Comparison of ENCODE assay signal across 8 mouse cellular contexts in the genomic region with DNA sequence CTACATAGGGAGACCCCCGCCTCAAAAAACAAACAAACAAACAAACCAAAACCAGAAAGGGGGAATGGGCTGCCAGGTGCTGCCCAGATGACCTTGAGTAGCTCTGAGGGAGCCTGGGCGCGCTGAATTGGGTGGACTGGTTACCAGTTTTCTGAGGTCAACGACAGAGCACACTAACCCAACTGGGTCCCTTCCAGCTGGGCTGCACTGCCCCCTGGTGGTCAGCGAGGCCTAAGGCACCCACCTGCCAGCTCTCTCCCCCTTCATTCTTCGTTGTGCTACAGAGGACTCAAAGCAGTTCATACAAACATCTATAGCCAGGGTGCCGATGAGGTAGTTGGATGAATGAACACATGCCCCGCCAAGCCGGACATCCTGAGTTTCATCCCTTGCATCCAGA. TPM values are rescaled to one million over a fixed set of nuclear protein-coding genes. Genes with fewer than 3 reads are reported as not detected.
DNase-seq lines count a peak whose midpoint lies in the region; ATAC-seq lines count a peak whose summit lies in the region.
"Had no signal": no experiment of that assay in that cellular context is flagged by ENCODE, and none has a peak within 500 bp of the region (broad histone marks: within the 10 kb centered on the region; RNA-seq: fewer than 3 reads in every experiment).

No protein-coding gene starts in this region.

- H3K9ac ChIP-seq in midbrain, embryonic 13.5 days (replicated peaks): no peak overlapping the region
- H3K9ac ChIP-seq: lung, embryonic 15.5 days had no signal

- H3K36me3 ChIP-seq in midbrain, embryonic 13.5 days: no peaks in the 10 kb centered on the region
- H3K36me3 ChIP-seq: lung, embryonic 15.5 days had no signal

- ATAC-seq in midbrain, embryonic 13.5 days: 0 out of 2 replicates have a peak, but pooled peaks have one; percentile 27

- no peaks in the 10 kb centered on the region for H3K9me3 ChIP-seq in midbrain, embryonic 13.5 days
- H3K9me3 ChIP-seq: lung, embryonic 15.5 days had no signal

- H3K4me3 ChIP-seq in midbrain, embryonic 13.5 days (replicated peaks): no peak overlapping the region
- H3K4me3 ChIP-seq: lung, embryonic 15.5 days had no signal

- intact Hi-C loops in heart, postnatal 10 days (cut with DNase I): loop anchor here (2.0 to 10.0 kb wide), 3 partner anchors 113 to 280 kb away; no protein-coding TSS in a partner anchor
- intact Hi-C loops in left cerebral cortex, postnatal 14 days (cut with DNase I): loop anchor here (5.0 kb wide), 1 partner anchor 133 kb away; the partner anchor contains the start of genes Rpl3 and Syngr1

- WGBS in midbrain, embryonic 13.5 days: 26% methylated on average over 9 of the region's 9 CpGs

- H3K27me3 ChIP-seq in midbrain, embryonic 13.5 days: no peaks in the 10 kb centered on the region
- H3K27me3 ChIP-seq: lung, embryonic 15.5 days had no signal

- peaks cover 5% of the 10 kb centered on the region; the same call in 1 of the 2 replicates for H3K4me1 ChIP-seq in midbrain, embryonic 13.5 days (replicated peaks)
- H3K4me1 ChIP-seq: lung, embryonic 15.5 days had no signal

- H3K27ac ChIP-seq in midbrain, embryonic 13.5 days: no peak overlapping the region
- H3K27ac ChIP-seq: lung, embryonic 15.5 days had no signal

- DNase-seq in ES-CJ7 (ENCODE audit: low read depth, low spot score) (peak; percentile 84), adipocyte (ENCODE audit: low spot score) (peak; percentile 76)
- peak; percentile 85 for DNase-seq in embryo, embryonic 10 days (ENCODE audit: low spot score)
- peak; percentile 72 to 90 for DNase-seq in heart, postnatal 10 days
- peak; percentile 48 to 62 for DNase-seq in left cerebral cortex, postnatal 14 days (ENCODE audit: low spot score in 2 of 2)
- DNase-seq in spleen, postnatal 14 days (ENCODE audit: low spot score in 2 of 2): peak; percentile 66 to 80

- H3K4me2 ChIP-seq in midbrain, embryonic 13.5 days (replicated peaks): no peak overlapping the region
- H3K4me2 ChIP-seq: lung, embryonic 15.5 days had no signal

RNA-seq across cellular contexts. Expression of gene Mief1, which starts 8.6 kb away (rescaled TPM):
- total RNA-seq in heart, postnatal 10 days (2021): 10 to 100 TPM; 33.2 to 37.6 TPM
- total RNA-seq in left cerebral cortex, postnatal 14 days (2021): 10 to 100 TPM; 30.7 to 31.4 TPM
- polyA plus RNA-seq in midbrain, embryonic 13.5 days (2015; fragmentation: Nextera tagmentation; extraction: Ambion mirVana): 42.2 and 43.8 TPM in 2 replicates

RNA-seq across cellular contexts. Expression of gene AC140267.1, which starts 10.4 kb away (rescaled TPM):
- total RNA-seq in heart, postnatal 10 days (2021): 10 to 100 TPM; 22.0 to 31.2 TPM
- 10 to 100 TPM; 18.7 to 25.4 TPM for total RNA-seq in left cerebral cortex, postnatal 14 days (2021)
- not detected in 2 replicates for polyA plus RNA-seq in midbrain, embryonic 13.5 days (2015; fragmentation: Nextera tagmentation; extraction: Ambion mirVana)
- polyA plus RNA-seq: lung, embryonic 15.5 days had no signal

RNA-seq across cellular contexts. Expression of gene Atf4, which starts 29.8 kb away (rescaled TPM):
- 100 to 1,000 TPM in 1 of 2 experiments, 10 to 100 TPM in 1; 96.4 to 105 TPM for total RNA-seq in heart, postnatal 10 days (2021)
- 10 to 100 TPM; 93.4 TPM for total RNA-seq in left cerebral cortex, postnatal 14 days (2021)
- polyA plus RNA-seq in midbrain, embryonic 13.5 days (2015; fragmentation: Nextera tagmentation; extraction: Ambion mirVana): 133 and 134 TPM in 2 replicates

RNA-seq across cellular contexts. Expression of gene Rps19bp1, which starts 38.9 kb away (rescaled TPM):
- total RNA-seq in heart, postnatal 10 days (2021): 10 to 100 TPM; 20.0 to 24.6 TPM
- 10 to 100 TPM; 41.9 to 42.6 TPM for total RNA-seq in left cerebral cortex, postnatal 14 days (2021)
- 72.9 and 77.8 TPM in 2 replicates for polyA plus RNA-seq in midbrain, embryonic 13.5 days (2015; fragmentation: Nextera tagmentation; extraction: Ambion mirVana)

RNA-seq across cellular contexts. Expression of gene Mgat3, which starts 51.7 kb away (rescaled TPM):
- 1 to 10 TPM; 1.6 to 2.3 TPM for total RNA-seq in heart, postnatal 10 days (2021)
- total RNA-seq in left cerebral cortex, postnatal 14 days (2021): 100 to 1,000 TPM; 109 to 110 TPM
- 11.4 and 12.3 TPM in 2 replicates for polyA plus RNA-seq in midbrain, embryonic 13.5 days (2015; fragmentation: Nextera tagmentation; extraction: Ambion mirVana)
